Mouse (Mus musculus): Measurements from ENCODE around the gene Pfas. TPM values are rescaled to one million over a fixed set of nuclear protein-coding genes. Genes with fewer than 3 reads are reported as not detected.

The Pfas gene
- 14.3 and 16.5 TPM in 2 replicates for polyA plus RNA-seq (2014; fragmentation: Nextera tagmentation; extraction: Ambion mirVana)

DNA sequence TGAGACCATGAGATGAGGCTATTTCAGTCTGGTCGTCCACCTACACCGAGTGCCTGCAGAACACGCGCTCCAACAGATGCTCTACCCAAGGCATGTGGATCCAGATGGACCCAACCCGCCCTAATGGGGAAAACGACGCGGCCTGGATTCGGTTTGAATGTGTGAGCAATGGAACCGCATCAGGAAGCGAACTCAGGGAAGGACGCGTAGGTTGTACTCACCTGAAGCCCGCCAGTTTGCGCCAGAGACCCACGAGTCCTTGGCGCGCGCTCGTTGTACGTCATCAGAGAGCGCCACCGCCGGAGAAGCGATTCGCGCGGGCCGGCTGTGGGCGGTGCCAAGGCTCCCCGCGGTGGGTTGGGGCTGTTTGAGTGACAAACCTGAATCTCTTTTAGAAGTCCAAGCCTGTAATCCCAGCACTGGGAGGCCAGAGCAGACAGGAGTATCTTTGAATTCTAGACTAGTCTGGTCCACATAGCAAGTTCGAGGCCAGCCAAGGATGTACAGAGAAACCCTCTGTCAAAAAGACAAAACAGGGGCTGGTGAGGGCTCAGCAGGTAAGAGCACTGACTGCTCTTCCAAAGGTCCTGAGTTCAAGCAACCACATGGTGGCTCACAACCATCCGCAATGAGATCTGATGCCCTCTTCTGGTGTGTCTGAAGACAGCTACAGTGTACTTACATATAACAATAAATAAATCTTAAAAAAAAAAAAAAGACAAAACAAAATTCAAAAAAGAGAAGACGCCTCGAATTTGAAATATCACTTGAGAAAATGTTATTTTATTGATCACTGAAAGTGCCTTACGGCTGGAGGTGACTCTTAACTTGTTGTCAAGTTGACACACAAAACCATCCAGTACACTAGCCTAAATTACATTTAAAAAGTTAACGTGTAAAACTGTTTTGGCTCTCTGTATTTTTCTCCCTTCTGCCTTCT, at the start of gene Pfas:
Gene Pfas (minus strand): TSS at position 279 of the 940 bp plus-strand sequence.
- Histone ChIP-seq H3K4me2 (ENCODE audit: low read length) (peak within 1 kb of the TSS; percentile 80), H3K9ac (ENCODE audit: low read length) (peak within 1 kb of the TSS; percentile 74), H3K27me3 (ENCODE audit: control insufficient read depth, insufficient read depth, low read length) (no peaks in the 10 kb centered on the region), H3K9me3 (ENCODE audit: control insufficient read depth, low read length) (no peaks in the 10 kb centered on the region), H3K4me3 (ENCODE audit: control insufficient read depth in 1 of 2, insufficient read depth in 1 of 2, low read depth in 1 of 2, low read length in 2 of 2) (peak within 1 kb of the TSS; percentile 57 to 71), H3K27ac (replicated peaks in 1 of 2; ENCODE audit: control insufficient read depth in 1 of 2, insufficient read depth in 1 of 2, low read depth in 2 of 2, low read length in 2 of 2) (peak within 1 kb of the TSS; percentile 3 to 51; a peak in 3 of 4 replicates), H3K4me1 (ENCODE audit: control insufficient read depth in 2 of 2, insufficient read depth in 2 of 2, low read length in 2 of 2) (peaks cover 0 to 17% of the 10 kb centered on the region in 2 experiments; a peak in 3 of 4 replicates), H3K36me3 (ENCODE audit: control insufficient read depth, insufficient read depth, low read length) (peaks cover 6% of the 10 kb centered on the region)
- ATAC-seq (ENCODE audit: insufficient number of reproducible peaks, insufficient read depth, low FRiP score, low read depth): peak; percentile 68; the same call in 1 of the 2 replicates
- 10% methylated on average over 38 of the region's 38 CpGs for WGBS

DNA sequence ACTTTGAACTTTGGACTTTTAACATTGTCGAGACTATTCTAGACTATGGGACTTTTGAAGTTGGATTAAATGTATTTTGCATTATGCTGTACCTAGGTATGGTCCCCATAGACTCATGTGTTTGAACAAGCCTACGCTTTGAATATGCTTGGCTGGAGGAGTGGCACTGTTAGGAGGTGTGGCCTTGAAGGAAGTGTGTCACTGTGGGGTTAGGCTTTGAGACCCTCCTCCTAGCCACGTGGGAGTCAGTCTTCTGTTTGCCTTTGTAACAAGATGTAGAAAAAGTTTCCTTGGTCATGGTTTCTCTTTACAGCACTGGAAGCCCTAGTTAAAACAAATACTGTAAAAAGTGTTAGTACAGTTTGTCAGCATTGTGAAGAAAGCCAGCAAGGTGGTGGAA, 45.6 kb upstream of the Pfas start:
- H3K27me3 ChIP-seq (ENCODE audit: control insufficient read depth, insufficient read depth, low read length): no peaks in the 10 kb centered on the region
- H3K36me3 ChIP-seq (ENCODE audit: control insufficient read depth, insufficient read depth, low read length): peaks cover 39% of the 10 kb centered on the region
- H3K9me3 ChIP-seq (ENCODE audit: control insufficient read depth, low read length): no peaks in the 10 kb centered on the region
- no peak overlapping the region for H3K4me2 ChIP-seq (ENCODE audit: low read length)
- no peak for ATAC-seq (ENCODE audit: insufficient number of reproducible peaks, insufficient read depth, low FRiP score, low read depth)
- 71% methylated on average over 3 of the region's 3 CpGs for WGBS
- peaks cover 4 to 8% of the 10 kb centered on the region in 2 experiments for H3K4me1 ChIP-seq (ENCODE audit: control insufficient read depth in 2 of 2, insufficient read depth in 2 of 2, low read length in 2 of 2)
- no peak overlapping the region for H3K27ac ChIP-seq (replicated peaks in 1 of 2; ENCODE audit: control insufficient read depth in 1 of 2, insufficient read depth in 1 of 2, low read depth in 2 of 2, low read length in 2 of 2)
- H3K4me3 ChIP-seq (ENCODE audit: control insufficient read depth in 1 of 2, insufficient read depth in 1 of 2, low read depth in 1 of 2, low read length in 2 of 2): no peak overlapping the region
- H3K9ac ChIP-seq (ENCODE audit: low read length): no peak overlapping the region

DNA sequence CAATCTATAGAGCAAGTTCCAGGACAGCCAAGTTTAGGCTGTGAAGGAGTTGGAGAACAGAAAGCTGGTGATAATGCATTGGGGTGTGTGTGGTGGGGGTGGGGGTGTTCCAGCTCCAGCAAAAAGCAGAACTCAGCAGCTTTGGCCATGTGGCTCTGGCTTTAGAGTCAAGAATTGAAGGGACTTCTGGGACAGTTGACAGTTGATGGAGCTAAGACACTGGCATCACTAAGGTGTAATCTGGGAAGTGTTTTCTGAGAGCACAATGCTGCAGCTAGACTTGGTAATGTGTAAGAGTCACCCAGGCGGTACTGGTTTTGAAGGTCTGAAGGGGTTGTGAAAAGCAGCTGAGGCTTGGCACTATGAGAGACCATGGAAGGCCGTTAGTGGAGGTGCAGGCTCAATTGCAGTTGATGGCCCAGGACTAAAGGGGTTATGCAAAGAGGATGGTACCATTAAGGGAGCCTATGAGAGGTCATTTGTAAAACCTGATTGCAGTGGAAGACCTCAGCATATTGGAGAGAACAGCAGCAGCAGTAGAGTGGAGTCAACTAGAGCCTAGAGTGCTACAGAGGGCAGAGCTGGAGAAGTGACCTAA, 44.7 kb upstream of the Pfas start:
- ATAC-seq (ENCODE audit: insufficient number of reproducible peaks, insufficient read depth, low FRiP score, low read depth): no peak
- H3K36me3 ChIP-seq (ENCODE audit: control insufficient read depth, insufficient read depth, low read length): peaks cover 48% of the 10 kb centered on the region

DNA sequence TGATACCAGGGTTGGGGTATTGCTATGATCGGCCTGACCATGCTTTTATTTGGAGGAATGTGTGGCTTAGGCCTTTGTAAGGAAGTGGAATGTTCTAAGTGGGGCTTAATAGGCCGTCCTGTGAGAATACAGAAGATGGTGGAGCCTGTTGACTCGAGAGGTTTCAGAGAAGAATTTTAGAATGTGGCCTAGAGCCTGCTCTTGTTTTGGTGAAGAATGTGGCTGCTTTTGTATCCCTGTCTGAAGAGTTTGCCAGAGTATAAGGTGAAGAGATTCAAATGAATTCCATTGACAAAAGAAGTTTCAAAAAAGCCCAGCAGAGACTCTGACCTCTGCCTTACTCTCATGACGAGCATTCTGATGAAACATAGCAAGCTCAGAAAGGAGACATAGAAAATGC, 43.5 kb upstream of the Pfas start:
- Histone ChIP-seq H3K36me3 (ENCODE audit: control insufficient read depth, insufficient read depth, low read length) (peaks cover 53% of the 10 kb centered on the region), H3K4me2 (ENCODE audit: low read length) (no peak overlapping the region), H3K27me3 (ENCODE audit: control insufficient read depth, insufficient read depth, low read length) (no peaks in the 10 kb centered on the region), H3K4me3 (ENCODE audit: control insufficient read depth in 1 of 2, insufficient read depth in 1 of 2, low read depth in 1 of 2, low read length in 2 of 2) (no peak overlapping the region), H3K4me1 (ENCODE audit: control insufficient read depth in 2 of 2, insufficient read depth in 2 of 2, low read length in 2 of 2) (peaks cover 3 to 6% of the 10 kb centered on the region in 2 experiments; a peak in 3 of 4 replicates), H3K9me3 (ENCODE audit: control insufficient read depth, low read length) (no peaks in the 10 kb centered on the region), H3K27ac (replicated peaks in 1 of 2; ENCODE audit: control insufficient read depth in 1 of 2, insufficient read depth in 1 of 2, low read depth in 2 of 2, low read length in 2 of 2) (no peak overlapping the region), H3K9ac (ENCODE audit: low read length) (no peak overlapping the region)
- no peak for ATAC-seq (ENCODE audit: insufficient number of reproducible peaks, insufficient read depth, low FRiP score, low read depth)
- WGBS: 84% methylated on average over 4 of the region's 4 CpGs

More for the DNA sequence above, 44.7 kb upstream of the Pfas start:
- Histone ChIP-seq H3K27ac (replicated peaks in 1 of 2; ENCODE audit: control insufficient read depth in 1 of 2, insufficient read depth in 1 of 2, low read depth in 2 of 2, low read length in 2 of 2) (no peak overlapping the region), H3K9ac (ENCODE audit: low read length) (no peak overlapping the region), H3K27me3 (ENCODE audit: control insufficient read depth, insufficient read depth, low read length) (no peaks in the 10 kb centered on the region), H3K4me1 (ENCODE audit: control insufficient read depth in 2 of 2, insufficient read depth in 2 of 2, low read length in 2 of 2) (no peaks in the 10 kb centered on the region; a peak in 1 of 4 replicates), H3K4me2 (ENCODE audit: low read length) (no peak overlapping the region), H3K4me3 (ENCODE audit: control insufficient read depth in 1 of 2, insufficient read depth in 1 of 2, low read depth in 1 of 2, low read length in 2 of 2) (no peak overlapping the region), H3K9me3 (ENCODE audit: control insufficient read depth, low read length) (no peaks in the 10 kb centered on the region)
- 89% methylated on average over 2 of the region's 2 CpGs for WGBS

DNA sequence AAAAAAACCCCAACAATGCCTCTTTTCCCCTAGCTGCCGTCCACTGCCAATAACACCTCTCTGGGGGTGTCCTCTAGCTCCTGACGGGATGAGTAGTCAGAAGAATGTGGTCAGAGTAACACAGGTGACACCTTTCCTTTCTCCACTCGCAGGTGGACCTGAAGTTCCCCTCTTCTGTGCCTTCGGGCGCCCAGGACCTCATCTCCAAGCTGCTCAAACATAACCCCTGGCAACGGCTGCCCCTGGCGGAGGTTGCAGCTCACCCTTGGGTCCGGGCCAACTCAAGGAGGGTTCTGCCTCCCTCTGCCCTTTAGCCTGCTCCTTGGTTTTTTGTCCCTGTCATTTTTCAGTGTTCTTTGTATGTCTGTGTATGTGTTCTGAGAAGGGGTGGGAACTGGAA, 42.5 kb upstream of the Pfas start:
- Histone ChIP-seq H3K4me3 (ENCODE audit: control insufficient read depth in 1 of 2, insufficient read depth in 1 of 2, low read depth in 1 of 2, low read length in 2 of 2) (no peak overlapping the region), H3K9ac (ENCODE audit: low read length) (no peak overlapping the region), H3K9me3 (ENCODE audit: control insufficient read depth, low read length) (no peaks in the 10 kb centered on the region), H3K36me3 (ENCODE audit: control insufficient read depth, insufficient read depth, low read length) (peaks cover 53% of the 10 kb centered on the region), H3K4me2 (ENCODE audit: low read length) (no peak overlapping the region), H3K27ac (replicated peaks in 1 of 2; ENCODE audit: control insufficient read depth in 1 of 2, insufficient read depth in 1 of 2, low read depth in 2 of 2, low read length in 2 of 2) (no peak overlapping the region), H3K27me3 (ENCODE audit: control insufficient read depth, insufficient read depth, low read length) (no peaks in the 10 kb centered on the region), H3K4me1 (ENCODE audit: control insufficient read depth in 2 of 2, insufficient read depth in 2 of 2, low read length in 2 of 2) (peaks cover 5 to 11% of the 10 kb centered on the region in 2 experiments; a peak in 3 of 4 replicates)
- no peak for ATAC-seq (ENCODE audit: insufficient number of reproducible peaks, insufficient read depth, low FRiP score, low read depth)
- WGBS: 87% methylated on average over 8 of the region's 8 CpGs

DNA sequence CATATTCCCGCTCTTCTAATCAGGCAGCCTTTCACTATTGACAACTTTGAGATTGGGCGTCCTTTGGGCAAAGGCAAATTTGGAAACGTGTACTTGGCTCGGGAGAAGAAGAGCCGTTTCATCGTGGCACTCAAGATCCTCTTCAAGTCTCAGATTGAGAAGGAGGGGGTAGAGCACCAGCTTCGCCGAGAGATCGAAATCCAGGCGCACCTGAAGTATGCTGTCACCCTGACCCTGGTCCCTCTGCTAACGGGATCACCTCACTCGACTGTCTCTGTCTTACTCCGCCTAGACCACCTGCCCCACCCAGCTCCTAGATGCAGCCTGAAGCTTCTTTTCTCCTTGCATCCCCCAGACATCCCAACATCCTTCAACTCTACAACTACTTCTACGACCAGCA, 39.9 kb upstream of the Pfas start:
- Histone ChIP-seq H3K27me3 (ENCODE audit: control insufficient read depth, insufficient read depth, low read length) (no peaks in the 10 kb centered on the region), H3K36me3 (ENCODE audit: control insufficient read depth, insufficient read depth, low read length) (peaks cover 45% of the 10 kb centered on the region), H3K4me1 (ENCODE audit: control insufficient read depth in 2 of 2, insufficient read depth in 2 of 2, low read length in 2 of 2) (peaks cover 5 to 11% of the 10 kb centered on the region in 2 experiments; a peak in 3 of 4 replicates), H3K9ac (ENCODE audit: low read length) (peak overlapping the region; percentile 21; the same call in 1 of the 2 replicates), H3K27ac (replicated peaks in 1 of 2; ENCODE audit: control insufficient read depth in 1 of 2, insufficient read depth in 1 of 2, low read depth in 2 of 2, low read length in 2 of 2) (no peak overlapping the region), H3K9me3 (ENCODE audit: control insufficient read depth, low read length) (no peaks in the 10 kb centered on the region), H3K4me2 (ENCODE audit: low read length) (no peak overlapping the region), H3K4me3 (ENCODE audit: control insufficient read depth in 1 of 2, insufficient read depth in 1 of 2, low read depth in 1 of 2, low read length in 2 of 2) (no peak overlapping the region)
- WGBS: 83% methylated on average over 14 of the region's 14 CpGs
- ATAC-seq (ENCODE audit: insufficient number of reproducible peaks, insufficient read depth, low FRiP score, low read depth): no peak

DNA sequence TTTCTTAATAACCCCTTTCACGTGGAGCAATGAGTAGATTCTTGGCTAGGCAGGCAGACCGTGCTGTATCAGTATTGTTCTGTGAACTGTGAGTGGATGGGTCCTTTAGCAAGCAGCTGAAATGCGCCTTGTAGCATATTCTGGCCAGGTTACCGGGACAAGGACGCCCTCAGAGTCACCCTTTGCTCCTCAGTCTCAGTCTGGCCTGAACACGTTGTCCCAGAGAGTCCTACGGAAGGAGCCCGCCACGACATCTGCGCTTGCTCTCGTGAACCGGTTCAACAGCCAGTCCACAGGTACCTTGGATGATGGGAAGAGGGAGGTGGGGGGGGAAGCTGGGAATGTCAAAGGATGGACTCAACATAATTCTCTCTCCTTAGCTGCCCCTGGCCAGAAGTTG, 39.3 kb upstream of the Pfas start:
- 92% methylated on average over 12 of the region's 12 CpGs for WGBS
- peaks cover 45% of the 10 kb centered on the region for H3K36me3 ChIP-seq (ENCODE audit: control insufficient read depth, insufficient read depth, low read length)
- H3K4me2 ChIP-seq (ENCODE audit: low read length): peak overlapping the region; percentile 78
- ATAC-seq (ENCODE audit: insufficient number of reproducible peaks, insufficient read depth, low FRiP score, low read depth): no peak
- no peaks in the 10 kb centered on the region for H3K9me3 ChIP-seq (ENCODE audit: control insufficient read depth, low read length)
- no peak overlapping the region for H3K27ac ChIP-seq (replicated peaks in 1 of 2; ENCODE audit: control insufficient read depth in 1 of 2, insufficient read depth in 1 of 2, low read depth in 2 of 2, low read length in 2 of 2)
- no peak overlapping the region for H3K4me3 ChIP-seq (ENCODE audit: control insufficient read depth in 1 of 2, insufficient read depth in 1 of 2, low read depth in 1 of 2, low read length in 2 of 2)
- H3K4me1 ChIP-seq (ENCODE audit: control insufficient read depth in 2 of 2, insufficient read depth in 2 of 2, low read length in 2 of 2): peaks cover 5 to 11% of the 10 kb centered on the region in 2 experiments; a peak in 3 of 4 replicates
- no peaks in the 10 kb centered on the region for H3K27me3 ChIP-seq (ENCODE audit: control insufficient read depth, insufficient read depth, low read length)
- 0 out of 2 replicates have a peak overlapping the region, but pooled peaks have one; percentile 6 for H3K9ac ChIP-seq (ENCODE audit: low read length)
